Mouse (Mus musculus): ENCODE results near the gene Tmem80. TPM values are rescaled to one million over a fixed set of nuclear protein-coding genes. Genes with fewer than 3 reads are reported as not detected.
A peak's percentile ranks its signal among the peaks of the same experiment; 100 is the strongest.

Tmem80 gene
- polyA plus RNA-seq, 1 experiment from 2014 or later, result 57.7 TPM

DNA sequence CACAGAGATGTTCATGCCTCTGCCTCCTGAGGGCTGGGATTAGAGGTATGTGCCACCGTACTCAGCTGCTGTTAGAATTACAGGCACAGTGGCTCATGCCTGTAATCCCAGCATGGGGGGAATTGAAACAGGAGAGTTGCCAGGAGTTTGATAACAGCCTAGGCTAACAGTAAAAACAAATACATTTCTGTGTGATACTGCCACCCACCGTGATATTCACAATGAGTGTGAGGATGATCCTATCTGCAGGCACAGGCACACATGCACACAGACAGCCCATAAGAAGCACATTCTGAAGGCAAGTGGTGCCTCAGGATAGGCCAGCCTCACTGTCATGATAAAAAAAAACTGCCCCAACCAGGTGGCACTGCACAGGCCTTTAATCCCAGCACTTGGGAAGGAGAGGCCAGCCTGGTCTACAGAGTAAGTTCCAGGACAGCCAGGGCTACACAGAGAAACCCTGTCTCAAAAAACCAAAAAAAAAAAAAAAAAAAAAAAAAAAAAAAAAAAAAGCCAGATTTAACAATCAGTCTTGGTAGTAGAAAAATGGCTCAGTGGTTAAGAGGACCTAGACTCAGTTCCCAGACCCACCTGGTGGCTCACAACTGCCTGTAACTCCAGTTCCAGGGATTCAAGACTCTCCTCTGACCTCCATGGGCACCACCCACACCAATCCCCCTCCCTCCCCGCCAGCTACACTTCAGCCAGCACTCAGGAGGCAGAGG, 29.5 kb upstream of the Tmem80 start:
- 86% methylated on average over 3 of the region's 3 CpGs for WGBS
- Histone ChIP-seq H3K4me2 (no peak overlapping the region), H3K27me3 (peaks cover 31% of the 10 kb centered on the region), H3K9me3 (no peaks in the 10 kb centered on the region), H3K36me3 (peaks cover 59% of the 10 kb centered on the region), H3K27ac (no peak overlapping the region), H3K4me1 (peaks cover 17% of the 10 kb centered on the region), H3K4me3 (no peak overlapping the region), H3K9ac (no peak overlapping the region)
- ATAC-seq (ENCODE audit: insufficient number of reproducible peaks, insufficient read depth, low FRiP score, low TSS enrichment, low read depth), result no peak

DNA sequence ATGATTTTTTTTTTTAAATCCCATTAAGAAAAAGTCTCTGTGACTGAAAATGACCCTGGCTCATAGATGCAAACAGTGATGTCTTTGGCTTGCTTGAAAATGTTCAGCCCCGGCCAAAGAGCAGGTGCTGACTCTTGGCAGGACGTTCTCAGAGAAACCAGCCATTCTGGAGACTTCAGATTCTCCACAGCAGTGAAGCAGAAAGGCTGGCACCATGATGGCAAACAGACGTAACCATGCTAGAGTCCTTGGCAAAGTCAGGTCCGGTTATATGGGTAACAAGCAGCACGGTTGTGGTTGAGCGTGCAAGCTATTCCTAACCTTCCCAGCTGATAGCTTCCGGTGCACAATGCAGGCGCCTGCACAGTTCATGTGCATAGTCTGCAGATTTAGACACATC, 28.4 kb upstream of the Tmem80 start:
- Histone ChIP-seq H3K9ac (no peak overlapping the region), H3K4me2 (no peak overlapping the region), H3K4me1 (peaks cover 6% of the 10 kb centered on the region), H3K27ac (no peak overlapping the region), H3K36me3 (peaks cover 69% of the 10 kb centered on the region), H3K9me3 (no peaks in the 10 kb centered on the region), H3K4me3 (no peak overlapping the region), H3K27me3 (peaks cover 21% of the 10 kb centered on the region)
- ATAC-seq (ENCODE audit: insufficient number of reproducible peaks, insufficient read depth, low FRiP score, low TSS enrichment, low read depth), result no peak
- 96% methylated on average over 8 of the region's 8 CpGs for WGBS

DNA sequence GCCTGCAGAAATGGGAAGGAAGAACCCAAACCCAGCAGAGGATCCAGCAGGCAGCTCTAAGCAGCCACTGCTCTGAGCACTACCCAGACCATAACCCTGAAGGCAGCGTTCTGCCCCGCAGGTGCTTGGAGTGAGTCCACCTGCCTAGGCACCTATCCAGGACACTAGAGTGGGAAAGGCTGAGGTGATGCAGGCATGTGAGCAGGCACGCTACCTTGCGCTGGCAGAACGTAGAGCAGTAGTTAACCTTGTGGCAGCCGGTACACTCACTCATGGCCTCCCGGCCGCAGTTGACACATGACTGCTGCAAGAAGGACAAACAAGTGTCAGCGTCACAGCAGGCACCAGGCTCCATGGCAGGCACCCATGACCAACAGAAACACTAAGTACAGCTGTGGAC, 26.2 kb upstream of the Tmem80 start:
- Histone ChIP-seq H3K36me3 (peaks cover 91% of the 10 kb centered on the region), H3K27ac (no peak overlapping the region), H3K9me3 (no peaks in the 10 kb centered on the region), H3K4me3 (no peak overlapping the region), H3K9ac (no peak overlapping the region), H3K27me3 (no peaks in the 10 kb centered on the region), H3K4me1 (no peaks in the 10 kb centered on the region), H3K4me2 (no peak overlapping the region)
- WGBS, result 95% methylated on average over 9 of the region's 9 CpGs
- no peak for ATAC-seq (ENCODE audit: insufficient number of reproducible peaks, insufficient read depth, low FRiP score, low TSS enrichment, low read depth)

DNA sequence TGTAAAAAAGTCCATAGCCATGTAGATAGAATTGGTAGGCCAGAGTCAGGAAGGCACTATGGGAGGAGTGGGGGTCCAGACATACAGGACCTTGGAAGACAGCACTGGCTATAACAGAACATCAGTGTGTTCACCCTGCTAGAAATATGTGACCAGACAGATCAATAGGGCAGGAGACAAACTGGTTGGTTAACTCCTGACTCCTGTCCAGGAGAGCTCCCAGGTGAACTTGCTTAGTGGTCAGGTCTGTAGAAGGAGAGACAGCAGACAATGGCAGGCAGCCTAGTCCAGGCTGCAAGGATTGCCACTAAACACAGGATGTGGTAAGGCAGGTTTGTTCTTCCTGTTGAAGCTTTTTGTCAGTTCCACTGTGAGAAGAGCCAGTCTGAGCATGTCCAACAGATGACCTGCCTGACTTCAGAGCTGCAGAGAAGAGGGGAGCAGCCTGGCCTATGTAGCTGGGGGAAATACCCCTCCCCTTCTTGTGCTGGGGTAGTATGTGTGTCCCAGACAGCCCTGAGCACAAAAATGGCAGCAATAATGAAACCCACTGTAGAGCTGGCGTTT, 24.8 kb upstream of the Tmem80 start:
- no peaks in the 10 kb centered on the region for H3K4me1 ChIP-seq
- H3K36me3 ChIP-seq, result peaks cover 93% of the 10 kb centered on the region
- no peak overlapping the region for H3K9ac ChIP-seq
- ATAC-seq (ENCODE audit: insufficient number of reproducible peaks, insufficient read depth, low FRiP score, low TSS enrichment, low read depth), result no peak
- H3K27ac ChIP-seq, result no peak overlapping the region
- WGBS, result 59% methylated on average over 1 of the region's 1 CpGs
- H3K9me3 ChIP-seq, result no peaks in the 10 kb centered on the region
- no peak overlapping the region for H3K4me2 ChIP-seq
- no peaks in the 10 kb centered on the region for H3K27me3 ChIP-seq
- H3K4me3 ChIP-seq, result no peak overlapping the region

DNA sequence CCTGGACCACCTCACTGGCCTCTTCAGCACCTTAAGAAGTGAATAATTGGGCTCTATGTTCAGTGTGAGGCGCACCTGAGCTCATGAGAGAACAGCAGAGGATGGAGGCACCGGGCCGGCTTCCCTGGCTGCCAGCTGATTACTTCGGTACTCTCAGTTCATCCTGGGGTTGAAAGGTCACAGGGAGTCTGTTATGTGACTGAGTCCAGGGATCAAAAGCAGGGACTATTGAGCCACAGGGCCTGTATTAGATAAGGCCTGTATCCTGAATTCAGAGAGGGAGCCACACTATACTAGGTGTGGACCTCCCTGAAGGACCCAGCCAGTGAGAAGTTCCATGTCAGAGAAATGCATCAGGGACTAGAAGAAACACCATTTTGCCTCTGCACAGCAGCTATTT, 23.0 kb upstream of the Tmem80 start:
- no peaks in the 10 kb centered on the region for H3K9me3 ChIP-seq
- 83% methylated on average over 4 of the region's 4 CpGs for WGBS
- no peak for ATAC-seq (ENCODE audit: insufficient number of reproducible peaks, insufficient read depth, low FRiP score, low TSS enrichment, low read depth)

DNA sequence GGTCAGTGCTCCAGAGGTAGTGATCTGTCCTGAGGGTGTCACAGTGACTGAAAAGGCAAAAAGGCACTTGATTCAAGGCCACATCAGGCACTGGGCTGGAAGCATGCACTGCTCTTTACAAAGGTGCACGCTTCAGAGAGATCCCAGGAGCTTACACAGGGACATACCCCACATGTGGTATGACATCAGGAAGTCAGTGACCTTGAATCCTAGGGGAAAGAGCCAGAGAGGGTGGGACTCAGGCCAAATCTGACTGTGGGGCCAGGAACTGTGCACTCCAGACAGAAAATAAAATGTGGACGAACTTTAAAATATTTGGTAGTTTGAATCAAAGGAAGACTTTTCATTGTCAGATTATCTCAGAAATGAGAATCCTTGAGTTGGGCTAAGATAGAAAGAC, 13.1 kb upstream of the Tmem80 start:
- no peaks in the 10 kb centered on the region for H3K9me3 ChIP-seq
- no peak overlapping the region for H3K27ac ChIP-seq
- H3K27me3 ChIP-seq, result no peaks in the 10 kb centered on the region
- H3K9ac ChIP-seq, result 0 out of 2 replicates have a peak overlapping the region, but pooled peaks have one; percentile 52
- peaks cover 98% of the 10 kb centered on the region for H3K36me3 ChIP-seq
- ATAC-seq (ENCODE audit: insufficient number of reproducible peaks, insufficient read depth, low FRiP score, low TSS enrichment, low read depth), result no peak
- 86% methylated on average over 2 of the region's 2 CpGs for WGBS
- H3K4me2 ChIP-seq, result no peak overlapping the region
- no peak overlapping the region for H3K4me3 ChIP-seq
- no peaks in the 10 kb centered on the region for H3K4me1 ChIP-seq

More for the DNA sequence above, 23.0 kb upstream of the Tmem80 start:
- Histone ChIP-seq H3K27me3 (no peaks in the 10 kb centered on the region), H3K9ac (no peak overlapping the region), H3K4me1 (no peaks in the 10 kb centered on the region), H3K27ac (no peak overlapping the region), H3K4me2 (no peak overlapping the region), H3K4me3 (no peak overlapping the region), H3K36me3 (peaks cover 98% of the 10 kb centered on the region)

DNA sequence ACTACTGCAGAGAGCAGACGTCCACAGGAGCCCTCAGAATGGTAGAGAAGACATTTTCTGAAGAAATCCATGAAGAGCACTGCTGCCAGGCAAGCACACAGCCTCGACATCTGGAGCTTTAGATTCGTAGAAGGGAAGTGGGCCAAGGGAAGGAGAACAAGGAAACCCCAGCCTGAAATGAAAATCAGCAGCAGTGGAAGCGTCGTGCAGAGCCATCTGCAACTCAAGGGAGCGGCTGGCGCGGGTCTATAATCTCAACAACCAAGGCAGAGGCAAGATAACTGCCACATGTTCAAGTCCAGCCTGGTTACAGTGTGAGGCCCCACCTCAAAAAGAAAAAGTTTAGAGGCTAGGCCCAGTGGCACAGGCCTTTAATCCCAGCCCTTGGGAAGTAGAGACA, 12.5 kb upstream of the Tmem80 start:
- H3K4me3 ChIP-seq, result no peak overlapping the region
- H3K9ac ChIP-seq, result no peak overlapping the region
- H3K4me2 ChIP-seq, result no peak overlapping the region
- no peaks in the 10 kb centered on the region for H3K27me3 ChIP-seq
- H3K9me3 ChIP-seq, result no peaks in the 10 kb centered on the region
- WGBS, result 86% methylated on average over 8 of the region's 8 CpGs
- no peaks in the 10 kb centered on the region for H3K4me1 ChIP-seq
- no peak for ATAC-seq (ENCODE audit: insufficient number of reproducible peaks, insufficient read depth, low FRiP score, low TSS enrichment, low read depth)
- H3K27ac ChIP-seq, result no peak overlapping the region
- peaks cover 97% of the 10 kb centered on the region for H3K36me3 ChIP-seq

DNA sequence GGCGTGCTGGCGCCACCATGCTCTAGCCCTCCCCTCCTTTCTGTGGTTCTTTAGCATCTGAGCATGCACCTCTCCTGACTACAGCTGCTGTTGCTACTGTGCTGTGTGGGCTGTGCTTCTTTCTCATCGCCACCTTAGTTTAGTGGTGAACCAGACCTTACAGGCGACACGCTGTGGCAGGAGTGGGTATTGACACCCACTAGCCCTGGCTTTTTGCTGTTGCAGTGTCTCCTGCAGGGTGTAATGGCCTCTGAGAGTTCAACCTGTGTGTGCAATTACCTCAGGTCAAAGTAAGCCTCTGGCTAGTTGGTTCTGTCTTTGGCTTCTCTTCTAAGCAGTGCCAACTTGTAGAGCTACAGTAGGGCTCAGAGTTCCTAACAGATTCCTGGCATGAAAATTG, 11.6 kb upstream of the Tmem80 start:
- ATAC-seq (ENCODE audit: insufficient number of reproducible peaks, insufficient read depth, low FRiP score, low TSS enrichment, low read depth), result no peak
- Histone ChIP-seq H3K9me3 (no peaks in the 10 kb centered on the region), H3K4me2 (no peak overlapping the region), H3K27me3 (no peaks in the 10 kb centered on the region), H3K9ac (no peak overlapping the region), H3K36me3 (peaks cover 96% of the 10 kb centered on the region), H3K27ac (no peak overlapping the region), H3K4me3 (no peak overlapping the region), H3K4me1 (no peaks in the 10 kb centered on the region)
- WGBS, result 80% methylated on average over 5 of the region's 5 CpGs

DNA sequence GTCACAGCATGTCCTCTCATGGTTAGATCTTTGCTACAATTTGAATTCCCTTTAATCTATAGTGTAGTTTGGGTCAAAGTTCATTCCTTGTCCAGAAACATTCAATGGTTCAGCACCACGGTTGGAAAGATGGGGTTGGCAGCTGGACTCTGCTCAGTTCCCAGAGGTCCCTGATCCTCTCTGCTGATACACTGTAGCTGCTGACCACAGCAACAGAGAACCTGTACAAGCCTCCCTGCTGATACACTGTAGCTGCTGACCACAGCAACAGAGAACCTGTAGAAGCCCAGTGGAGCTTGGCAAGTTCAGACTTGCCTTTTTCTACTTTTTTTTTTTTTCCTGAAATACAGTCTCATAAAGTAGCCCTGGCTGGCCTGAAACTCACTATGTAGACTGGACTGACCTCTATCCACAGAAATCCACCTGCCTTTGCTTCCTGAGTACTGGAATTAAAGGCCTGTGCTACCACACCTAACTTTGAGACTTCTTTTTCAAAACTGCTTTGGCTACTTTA, 9.9 kb upstream of the Tmem80 start:
- Histone ChIP-seq H3K4me2 (no peak overlapping the region), H3K27me3 (no peaks in the 10 kb centered on the region), H3K36me3 (peaks cover 96% of the 10 kb centered on the region), H3K4me3 (no peak overlapping the region), H3K4me1 (no peaks in the 10 kb centered on the region), H3K27ac (no peak overlapping the region), H3K9ac (no peak overlapping the region), H3K9me3 (no peaks in the 10 kb centered on the region)
- WGBS, result 84% methylated on average over 1 of the region's 1 CpGs
- ATAC-seq (ENCODE audit: insufficient number of reproducible peaks, insufficient read depth, low FRiP score, low TSS enrichment, low read depth), result no peak

DNA sequence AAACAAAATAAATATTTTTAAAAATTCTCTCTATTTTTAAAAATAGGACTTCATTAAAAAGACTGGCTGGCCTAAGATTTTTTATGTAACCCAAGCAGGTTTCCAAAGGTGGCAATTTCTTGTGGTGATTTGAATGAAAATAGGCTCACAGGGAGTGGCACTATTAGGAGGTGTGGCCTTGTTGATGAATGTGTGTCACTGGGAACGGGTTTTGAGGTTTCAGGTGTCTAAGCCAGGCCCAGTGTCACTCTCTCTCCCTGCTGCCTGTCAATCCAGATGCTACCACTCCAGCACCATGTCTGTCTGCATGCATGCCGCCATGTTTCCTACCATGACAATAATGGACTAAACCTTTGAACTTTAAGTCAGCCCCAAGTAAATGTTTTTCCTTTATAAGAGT, 8.1 kb upstream of the Tmem80 start:
- Histone ChIP-seq H3K36me3 (peaks cover 97% of the 10 kb centered on the region), H3K27ac (no peak overlapping the region), H3K4me3 (no peak overlapping the region), H3K9ac (no peak overlapping the region), H3K27me3 (no peaks in the 10 kb centered on the region), H3K9me3 (no peaks in the 10 kb centered on the region), H3K4me1 (no peaks in the 10 kb centered on the region), H3K4me2 (no peak overlapping the region)
- no peak for ATAC-seq (ENCODE audit: insufficient number of reproducible peaks, insufficient read depth, low FRiP score, low TSS enrichment, low read depth)
- 66% methylated on average over 2 of the region's 2 CpGs for WGBS

DNA sequence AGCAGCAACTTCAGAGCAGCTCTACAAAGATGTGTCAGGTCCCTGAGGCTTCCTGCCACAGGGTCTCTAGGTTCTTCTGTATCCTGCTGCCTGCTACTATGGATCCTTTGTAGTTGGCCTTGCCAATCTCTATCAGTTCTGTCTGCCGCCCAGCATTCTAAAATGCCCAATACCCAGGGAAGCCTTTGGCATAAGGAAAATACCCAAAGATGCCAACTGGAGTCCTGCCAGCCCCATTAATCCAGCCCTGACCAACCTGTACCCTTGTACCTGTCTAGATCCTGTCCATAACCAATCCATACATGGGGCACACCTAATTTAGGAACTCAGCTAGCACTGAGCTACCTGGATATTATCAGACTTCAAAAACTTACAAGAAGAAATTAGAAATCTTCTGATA, 2.9 kb upstream of the Tmem80 start:
- H3K4me1 ChIP-seq, result peaks cover 31% of the 10 kb centered on the region
- H3K27ac ChIP-seq, result no peak overlapping the region
- H3K4me3 ChIP-seq, result no peak overlapping the region
- H3K27me3 ChIP-seq, result no peaks in the 10 kb centered on the region
- ATAC-seq (ENCODE audit: insufficient number of reproducible peaks, insufficient read depth, low FRiP score, low TSS enrichment, low read depth), result no peak
- H3K36me3 ChIP-seq, result peaks cover 45% of the 10 kb centered on the region
- H3K9me3 ChIP-seq, result no peaks in the 10 kb centered on the region
- H3K4me2 ChIP-seq, result no peak overlapping the region
- no peak overlapping the region for H3K9ac ChIP-seq
- WGBS, result 92% methylated on average over 1 of the region's 1 CpGs
